Mouse (Mus musculus) neural tube, embryonic 12.5 days (tissue): ENCODE data around the gene Gm5105. TPM values are rescaled to one million over a fixed set of nuclear protein-coding genes. Genes with fewer than 3 reads are reported as not detected.

Source experiments
- ATAC-seq: fragments of 200-750 bp; cut with Nextera tagmentation; 2 replicates; pipeline ENCODE4 v1.8.0; 2017; ENCODE audit warnings: low read depth, mild to moderate bottlenecking, moderate TSS enrichment, moderate library complexity; ENCODE audit not compliant: low FRiP score
- H3K27ac ChIP-seq: fragments of 300-500 bp; sonication (generic); 2 replicates; pipeline ENCODE4 v1.5.1; 2016
- H3K27me3 ChIP-seq: fragments of 300-500 bp; sonication (generic); replicated peaks from 2 replicates; pipeline ENCODE4 v1.6.1; 2016; ENCODE audit warnings: mild to moderate bottlenecking
- H3K36me3 ChIP-seq: fragments of 300-500 bp; sonication (generic); 2 replicates; pipeline ENCODE4 v1.6.1; 2016; ENCODE audit warnings: mild to moderate bottlenecking
- H3K4me1 ChIP-seq: fragments of 300-500 bp; sonication (generic); 2 replicates; pipeline ENCODE4 v1.6.1; 2016
- H3K4me2 ChIP-seq: fragments of 300-500 bp; sonication (generic); replicated peaks from 2 replicates; pipeline ENCODE4 v1.6.1; 2016; ENCODE audit warnings: mild to moderate bottlenecking
- H3K4me3 ChIP-seq: fragments of 300-500 bp; sonication (generic); 2 replicates; pipeline ENCODE4 v1.5.1; 2016
- H3K9ac ChIP-seq: fragments of 300-500 bp; sonication (generic); 2 replicates; pipeline ENCODE4 v1.6.1; 2016; ENCODE audit warnings: mild to moderate bottlenecking
- H3K9me3 ChIP-seq: fragments of 300-500 bp; sonication (generic); 2 replicates; pipeline ENCODE4 v1.6.1; 2016; ENCODE audit warnings: mild to moderate bottlenecking
- WGBS: fragments of 180-500 bp; shearing (Covaris S2); methylation state at CpG from one replicate; pipeline ENCODE4 v1.1.7; 2016; 5-methylcytosine and 5-hydroxymethylcytosine counted together
- polyA plus RNA-seq: library from polyadenylated mRNA; unstranded; fragments of >200 nt; fragmentation: Nextera tagmentation; extraction: Ambion mirVana; gene quantifications from 2 replicates; pipeline ENCODE4 v1.2.1, GENCODE M21; 2016

Gene Gm5105
- polyA plus RNA-seq, 1 experiment from 2014 or later = not detected

GRCm38 (mm10) chr3:138006896-138007295 is 60.3 kb downstream of the Gm5105 start:
- no peak for ATAC-seq
- no peak overlapping the region for H3K4me2 ChIP-seq
- H3K27ac ChIP-seq = no peak overlapping the region
- H3K27me3 ChIP-seq = no peaks in the 10 kb centered on the region
- no peak overlapping the region for H3K4me3 ChIP-seq
- H3K9me3 ChIP-seq = no peaks in the 10 kb centered on the region
- no peaks in the 10 kb centered on the region for H3K4me1 ChIP-seq
- H3K36me3 ChIP-seq = no peaks in the 10 kb centered on the region
- WGBS = 77% methylated on average over 3 of the region's 3 CpGs
- H3K9ac ChIP-seq = no peak overlapping the region

- Histone ChIP-seq H3K4me1 (no peaks in the 10 kb centered on the region), H3K36me3 (no peaks in the 10 kb centered on the region), H3K27me3 (no peaks in the 10 kb centered on the region), H3K4me3 (no peak overlapping the region), H3K9ac (no peak overlapping the region), H3K4me2 (no peak overlapping the region), H3K27ac (no peak overlapping the region), H3K9me3 (no peaks in the 10 kb centered on the region)
- ATAC-seq = no peak
- WGBS = 91% methylated on average over 7 of the region's 7 CpGs
Observed at GRCm38 (mm10) chr3:138003264-138003663, 63.9 kb downstream of the Gm5105 start.

DNA sequence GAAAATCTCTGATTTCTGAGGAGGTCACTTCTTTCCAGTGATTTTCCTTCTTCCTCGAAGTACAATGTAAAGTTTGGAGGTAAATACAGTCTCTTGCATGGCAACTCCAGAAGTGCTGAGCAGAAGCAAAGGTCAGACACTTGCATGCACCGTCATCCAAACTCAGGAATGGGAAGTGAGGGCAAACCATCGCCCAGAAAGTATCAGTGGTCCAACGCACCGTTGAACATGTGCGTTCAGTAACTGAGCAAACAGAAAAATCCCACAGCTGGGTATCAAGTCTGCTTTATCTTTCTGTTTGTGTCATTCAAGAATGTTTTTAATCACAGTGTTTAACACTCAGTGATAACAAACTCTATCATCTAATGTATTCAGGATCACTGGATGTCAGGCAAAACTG is 64.6 kb downstream of the Gm5105 start:
- Histone ChIP-seq H3K27me3 (no peaks in the 10 kb centered on the region), H3K4me2 (no peak overlapping the region), H3K9ac (no peak overlapping the region), H3K27ac (no peak overlapping the region), H3K4me1 (no peaks in the 10 kb centered on the region), H3K36me3 (no peaks in the 10 kb centered on the region), H3K9me3 (no peaks in the 10 kb centered on the region), H3K4me3 (no peak overlapping the region)
- ATAC-seq = no peak
- whole genome bisulfite sequencing = 84% methylated on average over 6 of the region's 6 CpGs

- no peak overlapping the region for H3K27ac ChIP-seq
- H3K27me3 ChIP-seq = no peaks in the 10 kb centered on the region
- WGBS = 75% methylated on average over 4 of the region's 4 CpGs
- H3K4me2 ChIP-seq = no peak overlapping the region
- H3K4me3 ChIP-seq = no peak overlapping the region
- no peaks in the 10 kb centered on the region for H3K9me3 ChIP-seq
- no peak overlapping the region for H3K9ac ChIP-seq
- no peak for ATAC-seq
- H3K4me1 ChIP-seq = no peaks in the 10 kb centered on the region
- no peaks in the 10 kb centered on the region for H3K36me3 ChIP-seq
Observed at GRCm38 (mm10) chr3:138001865-138002264, 65.3 kb downstream of the Gm5105 start.

DNA sequence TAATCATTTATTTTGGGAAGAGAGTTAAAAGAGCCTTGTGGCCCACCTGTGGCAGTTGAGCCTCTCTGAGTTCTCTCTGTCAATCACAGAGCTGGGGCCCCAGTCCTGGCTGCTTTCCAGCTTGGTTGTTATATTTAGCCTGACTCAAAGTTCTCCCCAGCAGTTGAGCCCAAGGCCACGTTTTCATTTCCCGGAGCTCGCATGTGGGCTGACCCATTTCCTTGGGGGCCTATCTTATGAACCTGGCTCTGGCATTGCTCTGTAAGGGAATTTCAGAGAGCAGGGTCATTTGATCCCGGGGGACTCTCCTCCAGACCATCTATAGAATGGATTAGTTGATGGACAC is 66.5 kb downstream of the Gm5105 start:
- ATAC-seq = no peak
- Histone ChIP-seq H3K4me2 (no peak overlapping the region), H3K9ac (no peak overlapping the region), H3K4me1 (no peaks in the 10 kb centered on the region), H3K9me3 (no peaks in the 10 kb centered on the region), H3K36me3 (no peaks in the 10 kb centered on the region), H3K27me3 (no peaks in the 10 kb centered on the region), H3K27ac (no peak overlapping the region), H3K4me3 (no peak overlapping the region)
- 78% methylated on average over 4 of the region's 4 CpGs for WGBS

- no peak for ATAC-seq
- no peaks in the 10 kb centered on the region for H3K9me3 ChIP-seq
- no peaks in the 10 kb centered on the region for H3K4me1 ChIP-seq
- H3K27ac ChIP-seq = no peak overlapping the region
- no peaks in the 10 kb centered on the region for H3K27me3 ChIP-seq
- no peaks in the 10 kb centered on the region for H3K36me3 ChIP-seq
- 90% methylated on average over 8 of the region's 8 CpGs for WGBS
- no peak overlapping the region for H3K9ac ChIP-seq
- no peak overlapping the region for H3K4me2 ChIP-seq
- H3K4me3 ChIP-seq = no peak overlapping the region
Observed at GRCm38 (mm10) chr3:138000062-138000723, 67.0 kb downstream of the Gm5105 start.

DNA sequence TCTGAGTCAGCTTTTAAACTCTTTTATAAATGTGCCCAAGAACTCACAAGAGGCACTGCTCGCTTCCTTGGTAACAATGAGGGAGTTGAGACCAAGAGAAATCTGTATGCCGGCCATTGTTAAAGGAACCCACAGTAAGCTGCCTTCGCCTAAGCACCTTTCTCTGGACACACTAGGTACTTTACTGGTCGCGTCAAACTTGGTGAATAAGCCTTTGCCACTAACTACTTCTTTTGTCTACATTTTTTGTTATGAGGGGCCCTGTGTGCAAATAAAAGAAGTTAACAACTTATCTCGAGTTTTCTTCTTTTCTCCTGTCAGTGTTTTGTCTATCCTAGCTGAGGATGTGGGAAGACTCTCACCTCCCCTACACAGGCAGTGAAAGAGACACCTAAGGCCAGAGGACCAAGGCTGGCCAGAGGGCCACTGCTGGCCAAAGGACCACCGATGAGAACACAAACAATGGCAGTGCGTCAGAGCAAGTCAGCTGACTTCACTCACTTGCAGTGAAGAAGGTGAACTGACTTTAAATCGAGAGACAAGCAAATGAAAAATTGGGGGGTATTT is 67.9 kb downstream of the Gm5105 start:
- Histone ChIP-seq H3K4me3 (no peak overlapping the region), H3K27me3 (no peaks in the 10 kb centered on the region), H3K4me1 (no peaks in the 10 kb centered on the region), H3K27ac (no peak overlapping the region), H3K9me3 (no peaks in the 10 kb centered on the region), H3K36me3 (no peaks in the 10 kb centered on the region), H3K9ac (no peak overlapping the region), H3K4me2 (no peak overlapping the region)
- ATAC-seq = no peak
- 60% methylated on average over 9 of the region's 9 CpGs for WGBS

Other genes with a start within 250 kb of the Gm5105 start
- 1,813 and 2,026 TPM in 2 replicates for gene H2afz, start 202.9 kb downstream of the Gm5105 start, polyA plus RNA-seq
- gene Dnajb14, start 199.7 kb downstream of the Gm5105 start, polyA plus RNA-seq = 11.0 and 12.6 TPM in 2 replicates
- gene Lamtor3, start 148.9 kb downstream of the Gm5105 start, polyA plus RNA-seq = 94.8 and 101 TPM in 2 replicates
- gene Dapp1, start 85.8 kb downstream of the Gm5105 start, polyA plus RNA-seq = 1.6 and 2.2 TPM in 2 replicates
- gene 1110002E22Rik, start 2.3 kb downstream of the Gm5105 start, polyA plus RNA-seq = 0.19 TPM in 2 replicates
- 9.8 and 11.9 TPM in 2 replicates for gene Trmt10a, start 76.1 kb upstream of the Gm5105 start, polyA plus RNA-seq
- gene Mttp, start 77.6 kb upstream of the Gm5105 start, polyA plus RNA-seq = 10.2 and 10.9 TPM in 2 replicates
- gene 4930579F01Rik, start 126.4 kb upstream of the Gm5105 start, polyA plus RNA-seq = not detected in 2 replicates
- gene Adh7, start 150.4 kb upstream of the Gm5105 start, polyA plus RNA-seq = not detected in 2 replicates
- 2.7 and 4.6 TPM in 2 replicates for gene Adh1, start 193.6 kb upstream of the Gm5105 start, polyA plus RNA-seq
- gene Adh6a, start 245.9 kb upstream of the Gm5105 start, polyA plus RNA-seq = not detected in 2 replicates